Mouse (Mus musculus) thymus, adult 18-20 months (tissue): Measurements from ENCODE around the gene Rcor1.
"Not testable (repeated sequence)": the region's sequence is repeated elsewhere in the genome, so short reads cannot be mapped to it uniquely, and the experiment has no call there.

Source experiments
- DNase-seq, 2 experiments: peaks; one replicate each; pipeline ENCODE4 v3.0.0; 2022; ENCODE audit warnings: mixed read lengths in 2 of 2

Rcor1 gene

GRCm38 (mm10) chr12:111028176-111029167 lies 10.7 kb upstream of the Rcor1 start:
- no peak for DNase-seq

- no peak for DNase-seq
These were observed 9.8 kb upstream of the Rcor1 start for GRCm38 (mm10) chr12:111029291-111029890.

- DNase-seq: no peak
These were observed 6.3 kb upstream of the Rcor1 start for GRCm38 (mm10) chr12:111032839-111033238.

- DNase-seq: peak in 1 of 2 experiments; percentile 32
These were observed 3.8 kb upstream of the Rcor1 start for GRCm38 (mm10) chr12:111035182-111035824.

- no peak for DNase-seq
These were observed 2.9 kb upstream of the Rcor1 start for GRCm38 (mm10) chr12:111036198-111036775.

- DNase-seq: peak in 1 of 2 experiments; percentile 28
These were observed 1.6 kb upstream of the Rcor1 start for GRCm38 (mm10) chr12:111037241-111038180.

- peak; percentile 70 to 74 for DNase-seq
These were observed 748 bp upstream of the Rcor1 start for GRCm38 (mm10) chr12:111038231-111038975.

GRCm38 (mm10) chr12:111039771-111040530 lies 800 bp downstream of the Rcor1 start:
- peak; percentile 34 to 45 for DNase-seq

GRCm38 (mm10) chr12:111040531-111040860 lies 1.3 kb downstream of the Rcor1 start:
- DNase-seq: no peak

- no peak for DNase-seq
These were observed 2.0 kb downstream of the Rcor1 start for GRCm38 (mm10) chr12:111041196-111041595.

GRCm38 (mm10) chr12:111042365-111042764 lies 3.2 kb downstream of the Rcor1 start:
- DNase-seq: no peak

GRCm38 (mm10) chr12:111044880-111045279 lies 5.7 kb downstream of the Rcor1 start:
- DNase-seq: no peak

GRCm38 (mm10) chr12:111046866-111047265 lies 7.7 kb downstream of the Rcor1 start:
- DNase-seq: no peak

- DNase-seq: no peak
These were observed 9.1 kb downstream of the Rcor1 start for GRCm38 (mm10) chr12:111048201-111048600.

GRCm38 (mm10) chr12:111050256-111050655 lies 11.1 kb downstream of the Rcor1 start:
- DNase-seq: no peak

GRCm38 (mm10) chr12:111063361-111063760 lies 24.2 kb downstream of the Rcor1 start:
- no peak for DNase-seq

GRCm38 (mm10) chr12:111064220-111064619 lies 25.1 kb downstream of the Rcor1 start:
- no peak for DNase-seq

GRCm38 (mm10) chr12:111065330-111065729 lies 26.2 kb downstream of the Rcor1 start:
- no peak for DNase-seq

- no peak for DNase-seq
These were observed 28.7 kb downstream of the Rcor1 start for GRCm38 (mm10) chr12:111067816-111068215.

- DNase-seq: not testable (repeated sequence)
These were observed 30.1 kb downstream of the Rcor1 start for GRCm38 (mm10) chr12:111069299-111069698.
